Mouse (Mus musculus) neutrophil, adult 5-6 weeks (primary cell): ENCODE results near the gene Rasgrf2. TPM values are rescaled to one million over a fixed set of nuclear protein-coding genes. Genes with fewer than 3 reads are reported as not detected.

Experiments used
- ATAC-seq: fragments of 151-379, 151-347 bp; 2 replicates; pipeline ENCODE4 v1.8.0; 2017; ENCODE audit warnings: mild to moderate bottlenecking, moderate TSS enrichment; ENCODE audit not compliant: insufficient number of reproducible peaks, poor library complexity, low FRiP score, severe bottlenecking; ENCODE audit errors: extremely low read depth
- total RNA-seq: library from RNA; stranded (forward); fragments of 200-1000 nt; gene quantifications from 2 replicates; pipeline ENCODE4 v1.2.3, GENCODE M21; 2017

Gene Rasgrf2
- total RNA-seq, 1 experiment from 2014 or later = 2.8 TPM

- ATAC-seq = peak; percentile 71; the same call in 1 of the 2 replicates
Observed at GRCm38 (mm10) chr13:91908202-91908980, 223.1 kb downstream of the Rasgrf2 start.

GRCm38 (mm10) chr13:91906338-91906737 lies 225.1 kb downstream of the Rasgrf2 start:
- no peak for ATAC-seq

DNA sequence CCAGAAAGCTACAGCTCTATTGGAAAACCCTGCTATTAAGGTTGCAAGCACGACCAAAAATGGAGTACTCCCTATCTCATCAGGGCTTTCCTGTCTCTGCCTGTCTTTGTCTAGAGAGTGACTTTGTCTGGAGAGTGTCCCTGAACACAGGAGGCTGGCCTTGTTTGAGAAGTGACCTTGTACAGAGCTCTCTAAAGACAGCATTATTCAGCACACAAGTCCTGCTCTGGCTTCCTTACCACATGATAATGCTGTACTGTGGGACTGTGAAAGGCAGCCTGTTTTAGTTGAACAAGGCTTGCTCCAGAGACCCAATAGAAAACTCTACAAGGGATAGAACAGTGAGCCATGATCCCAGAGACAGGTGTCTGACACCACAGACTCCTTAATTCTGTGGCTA lies 235.0 kb downstream of the Rasgrf2 start:
- ATAC-seq = no peak

DNA sequence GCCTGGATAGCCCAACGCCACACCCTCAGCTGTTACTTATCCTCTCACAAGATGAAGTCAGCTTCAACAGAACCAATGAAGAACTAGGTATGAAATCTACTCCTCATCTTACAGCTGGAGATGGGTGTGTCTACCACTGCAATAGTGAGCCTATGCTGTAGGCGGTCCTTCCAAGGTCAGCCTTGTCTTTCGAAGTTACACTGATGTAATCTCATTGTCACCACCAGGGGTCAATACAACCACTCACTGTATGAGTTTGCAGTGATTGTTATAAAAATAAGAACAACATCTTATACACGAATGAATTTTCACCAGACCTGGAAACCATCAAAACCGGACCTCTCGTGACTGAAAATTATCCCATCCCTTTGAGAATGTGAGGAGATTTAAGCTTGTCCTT lies 238.3 kb downstream of the Rasgrf2 start:
- ATAC-seq = no peak

DNA sequence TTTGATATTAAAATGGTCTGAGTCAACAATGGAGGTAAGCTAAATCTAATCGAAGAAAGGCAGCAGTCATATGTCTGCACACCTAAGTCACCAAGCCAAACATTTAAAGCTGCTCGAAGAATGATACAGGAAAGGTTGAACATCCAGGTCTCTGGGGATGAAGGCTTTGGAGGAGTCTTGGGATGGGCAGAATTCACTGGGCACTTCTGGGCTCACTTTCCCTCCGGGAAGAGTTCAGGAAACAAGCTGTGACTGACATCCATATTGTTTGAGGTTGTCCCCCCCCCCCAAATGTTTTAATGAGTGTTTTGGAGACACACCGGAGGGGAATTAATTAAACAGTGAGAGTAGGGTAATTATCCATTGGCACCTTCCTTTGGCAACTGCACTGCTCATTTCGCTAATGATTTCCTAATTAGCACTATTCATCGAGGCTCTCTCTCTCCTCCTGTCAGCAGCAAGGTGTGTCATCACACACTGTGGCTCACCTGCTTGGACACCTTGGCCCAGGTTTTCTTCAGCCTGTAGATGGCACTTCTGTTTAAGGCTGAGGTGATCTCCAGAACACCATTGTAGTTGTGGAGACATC lies 241.3 kb downstream of the Rasgrf2 start:
- ATAC-seq = no peak

DNA sequence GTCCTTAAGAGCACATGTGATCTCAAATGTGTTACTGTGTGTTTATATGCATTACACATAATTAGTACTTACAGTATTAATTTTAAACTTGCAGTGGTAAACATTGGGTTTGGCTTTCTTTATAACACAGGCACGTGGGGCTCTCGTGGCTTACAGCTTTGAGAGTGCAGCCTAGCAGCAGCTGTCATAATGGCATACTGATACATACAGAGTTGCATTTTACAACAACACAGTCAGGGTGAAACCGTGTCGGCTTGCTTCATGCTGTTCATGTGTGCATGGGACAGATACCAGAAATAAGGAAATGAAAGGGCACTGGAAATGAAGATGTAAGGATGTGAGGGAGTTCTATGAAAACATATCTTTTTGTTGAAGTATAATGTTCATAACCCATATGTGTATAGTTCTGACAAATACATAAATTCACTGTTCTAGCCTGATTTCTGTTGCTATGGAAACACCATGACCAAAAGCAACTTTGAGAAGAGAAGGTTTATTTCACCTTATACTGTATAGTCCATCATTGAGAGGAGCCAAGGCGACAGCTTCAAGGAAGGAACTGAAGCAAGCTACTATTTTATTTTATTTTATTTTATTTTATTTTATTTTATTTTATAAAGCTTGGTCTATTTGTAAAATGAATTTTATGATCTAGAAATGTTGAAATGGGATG lies 246.6 kb downstream of the Rasgrf2 start:
- no peak for ATAC-seq

DNA sequence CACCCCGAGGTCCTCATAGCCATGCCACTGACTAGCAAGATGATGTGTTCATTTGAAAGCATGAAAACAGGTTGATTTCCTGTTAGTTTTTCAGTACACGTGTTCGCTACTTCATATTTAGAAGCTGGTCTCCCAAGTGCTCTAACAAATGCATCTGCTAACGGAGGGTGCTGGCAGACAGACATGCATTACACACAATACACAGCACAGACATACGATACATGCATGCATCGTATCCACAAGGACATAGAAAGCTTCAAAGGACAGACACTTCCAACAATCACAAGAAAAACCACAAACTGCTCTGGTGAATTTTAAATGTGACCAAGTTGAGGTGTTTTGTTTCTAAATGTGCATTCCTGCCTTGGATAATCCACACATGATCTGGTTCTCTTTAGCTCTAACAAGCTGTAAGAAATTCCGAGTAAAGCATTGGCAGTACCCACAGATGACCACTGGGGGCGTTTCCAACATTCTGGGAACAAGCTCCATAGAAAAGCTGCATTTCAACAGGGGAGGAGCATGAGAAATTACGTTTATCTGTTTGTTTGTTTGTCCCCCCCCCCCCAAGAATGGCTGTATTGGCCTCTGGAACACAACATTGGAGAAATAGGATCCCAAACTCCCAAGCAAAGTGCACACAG lies 249.5 kb downstream of the Rasgrf2 start:
- no peak for ATAC-seq

- ATAC-seq = no peak
Observed at GRCm38 (mm10) chr13:91880256-91880655, 251.2 kb downstream of the Rasgrf2 start.

GRCm38 (mm10) chr13:91877996-91878395 lies 253.5 kb downstream of the Rasgrf2 start:
- no peak for ATAC-seq

DNA sequence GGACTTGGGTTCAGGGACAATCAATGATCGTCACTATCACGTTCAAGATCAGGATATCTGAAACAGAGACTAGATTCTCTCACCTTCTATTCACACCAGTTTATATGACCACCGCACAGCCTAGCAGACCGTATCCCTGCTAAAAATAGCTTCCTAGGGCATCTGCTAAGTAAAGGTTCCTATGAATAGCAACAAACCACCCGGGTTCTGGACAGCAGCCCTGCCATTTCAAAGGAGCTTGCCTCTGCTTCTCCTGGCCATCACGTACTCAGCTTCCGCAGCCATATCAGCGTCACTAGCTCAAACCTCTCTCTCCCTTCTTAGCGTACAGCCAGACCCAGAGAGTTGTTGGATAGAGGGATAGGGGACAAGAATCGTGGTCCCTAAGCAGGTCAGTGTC lies 254.1 kb downstream of the Rasgrf2 start:
- no peak for ATAC-seq

- ATAC-seq = no peak
Observed at GRCm38 (mm10) chr13:91876741-91877349, 254.6 kb downstream of the Rasgrf2 start, which contains the start of gene Ckmt2. Gene Ckmt2 (minus strand): TSS chr13:91876885.

DNA sequence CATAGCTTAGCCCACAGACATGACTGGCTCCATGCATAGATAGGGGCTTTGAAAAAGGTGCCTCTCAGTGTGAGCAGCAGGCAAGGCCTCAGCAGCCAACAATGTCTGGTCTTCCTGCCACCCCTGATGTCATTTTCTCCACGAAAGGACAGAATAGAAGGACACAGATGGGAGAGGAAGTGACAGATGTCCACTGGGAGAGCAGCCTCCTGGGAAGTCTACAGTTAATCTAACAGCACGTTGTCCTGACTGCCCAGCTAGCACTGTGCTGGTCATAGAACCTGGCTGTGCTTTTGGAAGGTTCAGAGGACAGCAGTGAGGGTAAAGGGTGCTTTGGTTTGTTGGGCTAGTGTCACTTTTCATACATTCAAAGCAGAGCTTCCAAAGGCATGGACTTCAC lies 255.9 kb downstream of the Rasgrf2 start:
- ATAC-seq = no peak

DNA sequence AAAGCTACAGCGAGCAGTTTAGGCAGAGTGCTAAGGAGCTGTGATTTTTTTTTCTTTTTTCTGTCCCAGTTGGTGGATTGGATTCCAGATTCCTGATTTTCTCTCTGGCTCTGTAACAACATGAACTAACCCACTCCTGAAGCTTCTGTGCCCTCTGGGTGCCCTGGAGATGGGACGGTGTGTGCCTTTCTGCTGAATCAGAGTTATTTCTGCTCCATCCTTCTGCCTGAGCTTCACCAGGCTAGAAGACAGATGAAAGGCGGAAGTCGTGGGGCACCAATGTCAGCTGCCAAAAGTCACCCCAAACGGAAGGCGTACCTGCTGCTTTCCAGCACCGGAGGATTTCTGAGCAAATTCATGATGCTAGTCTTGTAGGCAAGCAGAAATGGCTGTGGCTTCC lies 256.9 kb downstream of the Rasgrf2 start:
- no peak for ATAC-seq

DNA sequence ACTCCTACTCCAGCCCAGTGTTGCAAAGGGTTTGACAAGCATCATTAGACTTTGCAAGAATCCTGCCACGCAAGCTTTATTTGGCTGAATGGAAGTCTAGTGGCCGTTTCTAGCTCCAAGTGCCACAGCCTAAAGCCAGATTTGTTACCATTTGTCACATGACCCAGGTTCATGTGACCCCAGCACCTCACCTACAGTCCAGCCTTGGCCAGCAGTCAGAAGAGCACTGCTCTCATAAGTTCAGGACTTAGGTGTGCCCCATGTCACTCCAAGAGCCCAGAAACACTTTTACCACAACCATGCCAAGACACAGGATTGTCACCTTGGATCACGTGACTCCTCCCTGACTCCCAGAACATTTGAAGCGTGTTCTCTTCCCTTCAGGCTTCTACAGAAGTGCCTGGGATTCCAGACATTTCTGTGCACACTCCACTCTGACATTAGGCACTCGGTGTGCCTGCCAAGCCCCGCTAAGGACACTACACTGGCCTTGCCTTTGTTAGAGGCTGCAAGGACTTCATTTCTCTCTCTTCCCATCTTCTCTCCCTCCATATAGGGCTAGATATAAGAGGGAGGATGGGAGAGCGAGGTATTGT lies 257.6 kb downstream of the Rasgrf2 start:
- ATAC-seq = no peak

- no peak for ATAC-seq
Observed at GRCm38 (mm10) chr13:91868577-91868976, 262.9 kb downstream of the Rasgrf2 start.

GRCm38 (mm10) chr13:91858835-91859234 lies 272.6 kb downstream of the Rasgrf2 start:
- ATAC-seq = no peak

GRCm38 (mm10) chr13:91857427-91857826 lies 274.0 kb downstream of the Rasgrf2 start:
- no peak for ATAC-seq

DNA sequence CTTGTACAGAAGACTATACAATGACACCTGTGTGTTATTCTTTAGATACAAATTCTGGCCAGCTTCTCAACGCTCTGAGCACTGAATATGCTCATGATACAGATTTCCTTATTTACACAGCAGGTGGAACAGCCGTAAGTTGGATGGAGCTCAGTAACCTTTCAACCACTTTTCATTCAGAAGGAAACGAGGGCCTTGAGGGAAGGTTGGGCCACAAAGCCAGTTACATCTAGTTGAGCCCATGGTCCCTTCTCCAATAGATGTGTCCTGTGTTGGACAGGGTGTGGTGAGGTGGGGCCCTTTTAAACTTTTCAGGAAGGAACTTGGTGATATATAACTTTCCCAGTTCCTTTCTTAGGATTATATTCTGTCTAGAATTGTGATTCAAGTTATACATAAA lies 277.0 kb downstream of the Rasgrf2 start:
- no peak for ATAC-seq
